Mouse (Mus musculus) left cerebral cortex, adult 2 months (tissue): ENCODE results near the gene Sacs. TPM values are rescaled to one million over a fixed set of nuclear protein-coding genes. Genes with fewer than 3 reads are reported as not detected.

ENCODE experiments used
- DNase-seq, 2 experiments: peaks; one replicate each; pipeline ENCODE4 v3.0.0; 2021 to 2022; ENCODE audit warnings: low spot score in 2 of 2, mixed read lengths in 1 of 2; ENCODE audit errors: extremely low spot score in 1 of 2
- H3K27ac ChIP-seq: fragments of 200-600 bp; 2 replicates; pipeline ENCODE4 v1.8.1; 2022
- H3K4me3 ChIP-seq: fragments of 200-600 bp; 2 replicates; pipeline ENCODE4 v1.8.1; 2022
- CTCF ChIP-seq: fragments of 200-600 bp; IDR thresholded peaks from 2 replicates; pipeline ENCODE4 v1.8.1; 2022; ENCODE audit warnings: antibody characterized with exemption, mild to moderate bottlenecking, moderate library complexity
- intact Hi-C: fragments of 180-260 bp; cut with DNase I; formaldehyde crosslinking; loops from one replicate; pipeline ENCODE4 v1.15.1; 2025
- total RNA-seq, 2 experiments: library from RNA; stranded (reverse); gene quantifications; 2 replicates each; pipeline ENCODE4 v1.2.3; 2021

The Sacs gene
- total RNA-seq, 2 experiments from 2014 or later: 63.0 to 63.8 TPM

- TF ChIP-seq CTCF: no peak
- H3K4me3 ChIP-seq: no peak overlapping the region
- no peak for DNase-seq
- intact Hi-C loops: no loop called here
- no peak overlapping the region for H3K27ac ChIP-seq
These were observed 26.2 kb downstream of the Sacs start for GRCm38 (mm10) chr14:61164461-61164860.

- Histone ChIP-seq H3K27ac (no peak overlapping the region), H3K4me3 (no peak overlapping the region)
- TF ChIP-seq CTCF: no peak
- DNase-seq: no peak
- intact Hi-C loops: no loop called here
These were observed 27.7 kb downstream of the Sacs start for GRCm38 (mm10) chr14:61165929-61166328.

GRCm38 (mm10) chr14:61171261-61171970 is 33.2 kb downstream of the Sacs start:
- no peak for DNase-seq
- no peak for TF ChIP-seq CTCF
- Histone ChIP-seq H3K4me3 (no peak overlapping the region), H3K27ac (no peak overlapping the region)
- intact Hi-C loops: no loop called here

DNA sequence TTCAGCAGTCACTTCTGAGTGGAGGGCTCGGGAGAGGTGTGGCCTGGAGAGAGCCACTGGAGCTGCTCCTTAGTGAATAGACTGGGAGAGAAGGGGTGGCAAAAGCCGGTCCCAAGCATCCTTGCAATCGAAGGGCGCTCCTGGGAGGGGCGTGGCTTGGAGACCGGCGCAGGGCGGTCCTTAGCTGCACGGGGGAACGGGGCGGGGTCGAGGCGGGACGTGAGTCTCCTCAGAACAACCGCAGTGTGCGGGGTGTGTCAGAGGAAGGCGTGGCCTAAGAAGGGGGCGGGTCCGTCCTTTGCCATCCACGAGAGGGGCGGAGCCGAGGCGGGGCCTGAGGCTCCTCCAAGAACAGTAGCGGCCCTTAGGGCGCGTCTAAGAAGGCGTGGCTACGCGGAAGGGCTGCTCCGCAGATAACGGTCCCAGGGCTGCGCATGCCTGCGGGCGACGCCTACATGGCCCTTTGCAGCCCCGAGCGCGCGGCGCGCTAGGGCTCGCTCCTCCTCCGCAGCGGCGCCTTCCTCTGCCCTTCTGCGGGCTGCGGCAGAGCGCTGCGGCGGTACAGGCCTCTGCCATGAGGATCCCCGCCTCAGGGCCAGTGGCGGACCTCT is 34.4 kb downstream of the Sacs start:
- intact Hi-C loops: no loop called here

GRCm38 (mm10) chr14:61173229-61173628 is 35.0 kb downstream of the Sacs start:
- peak; percentile 35 for TF ChIP-seq CTCF
- intact Hi-C loops: no loop called here
- Histone ChIP-seq H3K4me3 (peak overlapping the region; percentile 77), H3K27ac (peak overlapping the region; percentile 96)
- no peak for DNase-seq

More for the DNA sequence above, 34.4 kb downstream of the Sacs start:
- no peak for TF ChIP-seq CTCF
- peak overlapping the region; percentile 96 for H3K27ac ChIP-seq
- peak; percentile 98 to 99 for DNase-seq
- H3K4me3 ChIP-seq: peak overlapping the region; percentile 77

DNA sequence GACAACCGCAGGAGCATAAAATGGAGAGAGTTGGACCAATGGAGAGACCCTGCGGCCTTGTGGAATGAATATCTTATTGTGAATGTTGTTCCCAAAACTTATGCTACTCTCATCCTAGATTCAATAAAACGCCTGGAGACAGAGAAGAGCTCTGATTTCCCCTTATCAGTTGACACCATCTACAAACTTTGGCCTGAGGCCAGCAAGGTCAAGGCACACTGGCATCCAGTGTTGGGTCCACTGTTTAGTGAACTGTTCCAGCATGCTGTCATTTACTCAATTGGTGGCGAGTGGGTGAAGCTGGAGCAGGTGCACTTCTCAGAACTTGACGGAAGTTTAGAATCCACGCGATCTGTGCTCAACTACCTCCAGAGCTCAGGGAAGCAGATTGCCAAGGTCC is 53.6 kb downstream of the Sacs start:
- intact Hi-C loops: no loop called here
- Histone ChIP-seq H3K27ac (no peak overlapping the region), H3K4me3 (no peak overlapping the region)
- no peak for DNase-seq
- TF ChIP-seq CTCF: no peak

GRCm38 (mm10) chr14:61192326-61192725 is 54.1 kb downstream of the Sacs start:
- intact Hi-C loops: no loop called here
- DNase-seq: no peak
- no peak for TF ChIP-seq CTCF
- Histone ChIP-seq H3K4me3 (no peak overlapping the region), H3K27ac (no peak overlapping the region)

- no peak overlapping the region for H3K27ac ChIP-seq
- H3K4me3 ChIP-seq: no peak overlapping the region
- intact Hi-C loops: no loop called here
- TF ChIP-seq CTCF: no peak
- DNase-seq: no peak
These were observed 56.2 kb downstream of the Sacs start for GRCm38 (mm10) chr14:61194416-61194815.

DNA sequence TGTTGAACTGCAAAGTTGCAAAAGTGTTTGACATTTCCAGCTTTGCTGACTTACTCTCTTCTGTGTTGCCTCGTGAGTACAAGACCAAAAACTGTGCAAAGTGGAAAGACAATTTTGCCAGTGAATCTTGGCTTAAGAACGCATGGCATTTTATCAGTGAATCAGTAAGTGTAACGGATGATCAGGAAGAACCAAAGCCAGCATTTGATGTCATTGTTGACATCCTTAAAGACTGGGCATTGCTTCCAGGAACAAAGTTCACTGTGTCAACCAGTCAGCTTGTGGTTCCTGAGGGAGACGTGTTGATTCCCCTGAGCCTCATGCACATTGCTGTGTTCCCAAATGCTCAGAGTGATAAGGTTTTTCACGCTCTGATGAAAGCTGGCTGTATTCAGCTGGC is 71.9 kb downstream of the Sacs start:
- H3K27ac ChIP-seq: no peak overlapping the region
- intact Hi-C loops: no loop called here
- no peak overlapping the region for H3K4me3 ChIP-seq
- DNase-seq: no peak
- no peak for TF ChIP-seq CTCF

GRCm38 (mm10) chr14:61211754-61212153 is 73.5 kb downstream of the Sacs start:
- TF ChIP-seq CTCF: no peak
- Histone ChIP-seq H3K27ac (no peak overlapping the region), H3K4me3 (no peak overlapping the region)
- intact Hi-C loops: no loop called here
- DNase-seq: no peak

DNA sequence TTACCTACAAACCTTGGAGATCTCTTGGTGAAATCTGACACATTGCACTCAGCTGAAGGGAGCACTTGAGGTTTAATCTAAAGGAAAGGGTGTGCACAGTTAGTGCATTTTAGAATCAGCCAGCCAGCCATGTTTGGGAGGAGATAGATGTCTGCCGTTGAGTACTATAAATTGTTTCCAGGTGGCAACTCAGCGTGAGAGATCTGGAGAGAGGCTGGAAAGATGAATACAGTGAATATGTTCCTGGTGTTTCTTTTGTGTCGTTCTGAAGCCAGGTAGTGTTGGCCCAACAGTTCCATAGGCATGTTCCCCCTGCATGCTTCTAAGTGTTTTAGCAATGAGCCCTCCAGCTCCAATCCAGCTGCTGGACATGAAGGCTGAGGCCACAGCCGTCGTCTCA is 82.9 kb downstream of the Sacs start:
- no peak overlapping the region for H3K27ac ChIP-seq
- intact Hi-C loops: no loop called here
- no peak for TF ChIP-seq CTCF
- no peak for DNase-seq
- no peak overlapping the region for H3K4me3 ChIP-seq

GRCm38 (mm10) chr14:61222506-61222905 is 84.2 kb downstream of the Sacs start:
- intact Hi-C loops: no loop called here
- Histone ChIP-seq H3K4me3 (no peak overlapping the region), H3K27ac (no peak overlapping the region)
- DNase-seq: no peak
- TF ChIP-seq CTCF: no peak

DNA sequence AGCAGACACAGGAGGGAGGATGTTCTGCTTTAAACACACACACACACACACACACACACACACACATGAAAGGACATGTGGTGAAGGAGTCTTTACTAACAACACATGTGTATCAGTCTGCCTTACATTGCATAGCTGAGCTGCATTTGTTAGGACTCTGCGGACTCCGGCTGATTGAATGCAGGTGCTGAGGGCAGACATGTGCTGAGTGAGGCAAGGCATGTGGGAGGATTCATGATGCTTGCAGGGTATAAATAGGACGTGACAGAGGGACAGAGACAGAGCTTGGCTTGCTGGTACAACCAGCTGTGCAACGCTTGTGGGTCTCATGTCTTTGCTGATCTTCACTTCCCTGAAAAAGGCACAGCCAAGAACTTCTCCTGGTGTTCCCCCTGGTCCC is 85.5 kb downstream of the Sacs start:
- intact Hi-C loops: no loop called here
- no peak for DNase-seq
- no peak for TF ChIP-seq CTCF
- Histone ChIP-seq H3K27ac (no peak overlapping the region), H3K4me3 (no peak overlapping the region)
